Mouse (Mus musculus): ENCODE measurements around the gene Myo6. TPM values are rescaled to one million over a fixed set of nuclear protein-coding genes. Genes with fewer than 3 reads are reported as not detected.
A peak's percentile ranks its signal among the peaks of the same experiment; 100 is the strongest.

Gene Myo6
- total and polyA plus RNA-seq, 3 experiments, result 6.0 to 39.5 (median 11.0) TPM

GRCm38 (mm10) chr9:80169551-80169950 lies 4.7 kb downstream of the Myo6 start:
- no peak overlapping the region for H3K27ac ChIP-seq (ENCODE audit: insufficient read depth, low read depth)
- H3K4me2 ChIP-seq (ENCODE audit: insufficient read depth, low read depth, poor library complexity, severe bottlenecking), result no peak overlapping the region
- TF ChIP-seq POLR2AphosphoS2 (IDR thresholded peaks at IDR 0.05; ENCODE audit: low read depth, low read length), result no peak
- TF ChIP-seq NRF1 (IDR thresholded peaks at IDR 0.05; ENCODE audit: low read depth, low read length), result no peak
- no peak for TF ChIP-seq BHLHE40 (IDR thresholded peaks at IDR 0.05; ENCODE audit: low read depth, low read length)
- TF ChIP-seq GABPA (IDR thresholded peaks at IDR 0.05; ENCODE audit: insufficient replicate concordance, low read depth, low read length), result no peak
- no peak for TF ChIP-seq E2F4 (IDR thresholded peaks at IDR 0.05; ENCODE audit: insufficient replicate concordance, low read depth, low read length)
- no peak for TF ChIP-seq IRF4 (IDR thresholded peaks at IDR 0.05; ENCODE audit: low read depth, low read length)
- H3K4me3 ChIP-seq (replicated peaks in 1 of 3; ENCODE audit: low read depth in 2 of 3, low read length in 2 of 3, poor library complexity in 1 of 3), result no peak overlapping the region
- dilution Hi-C loops (cut with MboI; ENCODE audit: extremely low pct_ligation_motif_present, extremely low pct_unique_long_range_greater_than_20kb, low sequenced_read_pairs) (no loop called here), in situ Hi-C loops (cut with MboI; ENCODE audit: low pct_ligation_motif_present, low pct_unique_long_range_greater_than_20kb, low sequenced_read_pairs) (no loop called here)
- H3K4me1 ChIP-seq (ENCODE audit: control insufficient read depth in 1 of 2, insufficient read depth in 2 of 2), result peaks cover 5% of the 10 kb centered on the region in 2 experiments; a peak in 3 of 4 replicates
- no peaks in the 10 kb centered on the region for H3K36me3 ChIP-seq (replicated peaks in 1 of 2; ENCODE audit: control insufficient read depth in 1 of 2, insufficient read depth in 1 of 2, low read length in 1 of 2)
- H3K27me3 ChIP-seq (replicated peaks), result peaks cover 7% of the 10 kb centered on the region
- no peaks in the 10 kb centered on the region for H3K79me2 ChIP-seq (replicated peaks; ENCODE audit: control insufficient read depth, extremely low read depth, insufficient read depth, poor library complexity, severe bottlenecking)
- H3K9ac ChIP-seq (ENCODE audit: insufficient read depth, low read depth), result no peak overlapping the region
- no peak for DNase-seq (ENCODE audit: extremely low read depth)
- H3K9me3 ChIP-seq (replicated peaks; ENCODE audit: low read length), result no peaks in the 10 kb centered on the region

GRCm38 (mm10) chr9:80171241-80171640 lies 6.4 kb downstream of the Myo6 start:
- H3K4me1 ChIP-seq (ENCODE audit: control insufficient read depth in 1 of 2, insufficient read depth in 2 of 2), result peaks cover 5% of the 10 kb centered on the region in 2 experiments; a peak in 3 of 4 replicates
- H3K4me3 ChIP-seq (replicated peaks in 1 of 3; ENCODE audit: low read depth in 2 of 3, low read length in 2 of 3, poor library complexity in 1 of 3), result no peak overlapping the region
- peak; percentile 77 for TF ChIP-seq MAFK (IDR thresholded peaks at IDR 0.05; ENCODE audit: insufficient replicate concordance, low read length)
- no peak for TF ChIP-seq JUN (IDR thresholded peaks at IDR 0.05; ENCODE audit: insufficient read depth, low read depth, low read length)
- dilution Hi-C loops (cut with MboI; ENCODE audit: extremely low pct_ligation_motif_present, extremely low pct_unique_long_range_greater_than_20kb, low sequenced_read_pairs) (no loop called here), in situ Hi-C loops (cut with MboI; ENCODE audit: low pct_ligation_motif_present, low pct_unique_long_range_greater_than_20kb, low sequenced_read_pairs) (no loop called here)
- H3K27ac ChIP-seq (ENCODE audit: insufficient read depth, low read depth), result no peak overlapping the region
- no peaks in the 10 kb centered on the region for H3K27me3 ChIP-seq (replicated peaks)
- H3K79me2 ChIP-seq (replicated peaks; ENCODE audit: control insufficient read depth, extremely low read depth, insufficient read depth, poor library complexity, severe bottlenecking), result no peaks in the 10 kb centered on the region
- no peaks in the 10 kb centered on the region for H3K9me3 ChIP-seq (replicated peaks; ENCODE audit: low read length)
- no peaks in the 10 kb centered on the region for H3K36me3 ChIP-seq (replicated peaks in 1 of 2; ENCODE audit: control insufficient read depth in 1 of 2, insufficient read depth in 1 of 2, low read length in 1 of 2)
- H3K4me2 ChIP-seq (ENCODE audit: insufficient read depth, low read depth, poor library complexity, severe bottlenecking), result no peak overlapping the region
- no peak overlapping the region for H3K9ac ChIP-seq (ENCODE audit: insufficient read depth, low read depth)
- DNase-seq (ENCODE audit: extremely low read depth), result no peak

GRCm38 (mm10) chr9:80172396-80173222 lies 7.8 kb downstream of the Myo6 start:
- Histone ChIP-seq H3K4me1 (ENCODE audit: control insufficient read depth in 1 of 2, insufficient read depth in 2 of 2) (peaks cover 5% of the 10 kb centered on the region in 2 experiments; a peak in 3 of 4 replicates), H3K4me2 (ENCODE audit: insufficient read depth, low read depth, poor library complexity, severe bottlenecking) (no peak overlapping the region), H3K9ac (ENCODE audit: insufficient read depth, low read depth) (no peak overlapping the region), H3K79me2 (replicated peaks; ENCODE audit: control insufficient read depth, extremely low read depth, insufficient read depth, poor library complexity, severe bottlenecking) (no peaks in the 10 kb centered on the region), H3K4me3 (replicated peaks in 1 of 3; ENCODE audit: low read depth in 2 of 3, low read length in 2 of 3, poor library complexity in 1 of 3) (no peak overlapping the region), H3K36me3 (replicated peaks in 1 of 2; ENCODE audit: control insufficient read depth in 1 of 2, insufficient read depth in 1 of 2, low read length in 1 of 2) (no peaks in the 10 kb centered on the region), H3K27ac (ENCODE audit: insufficient read depth, low read depth) (no peak overlapping the region), H3K9me3 (replicated peaks; ENCODE audit: low read length) (no peaks in the 10 kb centered on the region), H3K27me3 (replicated peaks) (no peaks in the 10 kb centered on the region)
- DNase-seq (ENCODE audit: extremely low read depth), result no peak
- dilution Hi-C loops (cut with MboI; ENCODE audit: extremely low pct_ligation_motif_present, extremely low pct_unique_long_range_greater_than_20kb, low sequenced_read_pairs), result no loop called here
- in situ Hi-C loops (cut with MboI; ENCODE audit: low pct_ligation_motif_present, low pct_unique_long_range_greater_than_20kb, low sequenced_read_pairs), result no loop called here
- no peak for TF ChIP-seq EP300 (IDR thresholded peaks at IDR 0.05; ENCODE audit: low read length)
- no peak for TF ChIP-seq SMC3 (IDR thresholded peaks at IDR 0.05; ENCODE audit: low read depth, low read length)
- TF ChIP-seq MXI1 (IDR thresholded peaks at IDR 0.05; ENCODE audit: low read depth, low read length), result no peak
- no peak for TF ChIP-seq PAX5 (IDR thresholded peaks at IDR 0.05; ENCODE audit: low read length)
- no peak for TF ChIP-seq SIN3A (IDR thresholded peaks at IDR 0.05; ENCODE audit: low read length)
- no peak for TF ChIP-seq MEF2A (IDR thresholded peaks at IDR 0.05; ENCODE audit: borderline replicate concordance, low read depth, low read length)
- TF ChIP-seq CTCF (conservative IDR thresholded peaks at IDR 0.05 in 1 of 2, IDR thresholded peaks at IDR 0.05 in 1 of 2; ENCODE audit: low read depth in 2 of 2, low read length in 2 of 2), result no peak
- TF ChIP-seq ZMIZ1 (IDR thresholded peaks at IDR 0.05; ENCODE audit: low read depth, low read length), result no peak
- no peak for TF ChIP-seq UBTF (IDR thresholded peaks at IDR 0.05; ENCODE audit: low read depth, low read length)
- no peak for TF ChIP-seq ZKSCAN1 (IDR thresholded peaks at IDR 0.05; ENCODE audit: borderline replicate concordance, low read depth, low read length)
- TF ChIP-seq USF1 (IDR thresholded peaks at IDR 0.05; ENCODE audit: low read depth, low read length), result no peak
- no peak for TF ChIP-seq USF2 (conservative IDR thresholded peaks at IDR 0.05; ENCODE audit: low read depth, low read length)
- no peak for TF ChIP-seq ZC3H11A (IDR thresholded peaks at IDR 0.05; ENCODE audit: low read depth, low read length)
- no peak for TF ChIP-seq JUN (IDR thresholded peaks at IDR 0.05; ENCODE audit: insufficient read depth, low read depth, low read length)
- TF ChIP-seq MYC (IDR thresholded peaks at IDR 0.05; ENCODE audit: low read depth, low read length), result no peak
- TF ChIP-seq MAZ (IDR thresholded peaks at IDR 0.05; ENCODE audit: low read depth, low read length), result no peak
- TF ChIP-seq E2F4 (IDR thresholded peaks at IDR 0.05; ENCODE audit: insufficient replicate concordance, low read depth, low read length), result no peak
- TF ChIP-seq IRF4 (IDR thresholded peaks at IDR 0.05; ENCODE audit: low read depth, low read length), result no peak
- TF ChIP-seq TCF12 (IDR thresholded peaks at IDR 0.05; ENCODE audit: low read depth, low read length), result no peak

All from CH12.LX (cell line).